Mouse (Mus musculus) myocyte (in vitro differentiated cells): ENCODE results near the gene Itgb1bp2. TPM values are rescaled to one million over a fixed set of nuclear protein-coding genes. Genes with fewer than 3 reads are reported as not detected.

Source experiments
- H3K27me3 ChIP-seq: one replicate; pipeline ENCODE4 v1.6.1; 2011; ENCODE audit not compliant: control insufficient read depth, insufficient read depth, insufficient read length
- H3K36me3 ChIP-seq: one replicate; pipeline ENCODE4 v1.6.1; 2011; ENCODE audit not compliant: control insufficient read depth, insufficient read depth
- H3K4me2 ChIP-seq: one replicate; pipeline ENCODE4 v1.6.1; 2011; ENCODE audit warnings: low read depth, control low read depth
- H3K4me3 ChIP-seq: one replicate; pipeline ENCODE4 v1.5.1; 2011; ENCODE audit warnings: mild to moderate bottlenecking, control low read depth, moderate library complexity
- H3K79me2 ChIP-seq: one replicate; pipeline ENCODE4 v1.6.1; 2011; ENCODE audit not compliant: control insufficient read depth, insufficient read depth
- H3ac ChIP-seq: one replicate; pipeline ENCODE4 v1.6.1; 2011; ENCODE audit not compliant: control insufficient read depth, insufficient read length
- CEBPB ChIP-seq: IDR thresholded peaks from 2 replicates; pipeline ENCODE4 v1.6.1; 2011; ENCODE audit warnings: mild to moderate bottlenecking, moderate library complexity; ENCODE audit not compliant: poor library complexity, insufficient read depth, severe bottlenecking
- E2F4 ChIP-seq: IDR thresholded peaks from one replicate; pipeline ENCODE4 v1.6.1; 2011; ENCODE audit warnings: mild to moderate bottlenecking, control low read depth, moderate library complexity; ENCODE audit not compliant: insufficient read depth
- MAX ChIP-seq: IDR thresholded peaks from one replicate; pipeline ENCODE4 v1.6.1; 2011; ENCODE audit warnings: low read depth, mild to moderate bottlenecking, control low read depth
- MYOD1 ChIP-seq, 3 experiments: IDR thresholded peaks; one replicate each; pipeline ENCODE4 v1.6.1; 2011; ENCODE audit warnings: control low read depth in 2 of 3, low read depth in 2 of 3, mild to moderate bottlenecking in 2 of 3, moderate library complexity in 1 of 3; ENCODE audit not compliant: insufficient read length in 2 of 3, control insufficient read depth in 1 of 3
- MYOG ChIP-seq, 3 experiments: IDR thresholded peaks; one replicate each; pipeline ENCODE4 v1.6.1; 2011; ENCODE audit warnings: control low read depth in 2 of 3, low read depth in 2 of 3, mild to moderate bottlenecking in 2 of 3; ENCODE audit not compliant: insufficient read length in 2 of 3, control insufficient read depth in 1 of 3, insufficient read depth in 1 of 3
- POLR2A ChIP-seq: IDR thresholded peaks from one replicate; pipeline ENCODE4 v1.6.1; 2011; ENCODE audit warnings: low read depth, mild to moderate bottlenecking, control low read depth, moderate library complexity; ENCODE audit not compliant: insufficient read length
- POLR2AphosphoS2 ChIP-seq: IDR thresholded peaks from one replicate; pipeline ENCODE4 v1.6.1; 2011; ENCODE audit warnings: low read depth, control low read depth; ENCODE audit not compliant: insufficient read length
- REST ChIP-seq: IDR thresholded peaks from one replicate; pipeline ENCODE4 v1.6.1; 2011; ENCODE audit warnings: mild to moderate bottlenecking, control low read depth, moderate library complexity; ENCODE audit not compliant: insufficient read depth, insufficient read length
- SRF ChIP-seq: IDR thresholded peaks from one replicate; pipeline ENCODE4 v1.6.1; 2011; ENCODE audit warnings: low read depth; ENCODE audit not compliant: control insufficient read depth, insufficient read length
- TCF12 ChIP-seq: IDR thresholded peaks from one replicate; pipeline ENCODE4 v1.6.1; 2011; ENCODE audit warnings: mild to moderate bottlenecking, control low read depth; ENCODE audit not compliant: poor library complexity, insufficient read depth, severe bottlenecking
- TCF3 ChIP-seq: IDR thresholded peaks from one replicate; pipeline ENCODE4 v1.6.1; 2011; ENCODE audit warnings: low read depth, control low read depth; ENCODE audit not compliant: insufficient read length
- USF1 ChIP-seq: IDR thresholded peaks from one replicate; pipeline ENCODE4 v1.6.1; 2011; ENCODE audit warnings: low read depth, mild to moderate bottlenecking, control low read depth, moderate library complexity
- polyA plus RNA-seq: library from polyadenylated mRNA; unstranded; fragments of >200 nt; fragmentation: generic; extraction: Trizol; gene quantifications from one replicate; pipeline ENCODE4 v1.2.1, GENCODE M21; 2012; ENCODE audit warnings: missing spikeins

Itgb1bp2 gene
- polyA plus RNA-seq, result 114 TPM

DNA sequence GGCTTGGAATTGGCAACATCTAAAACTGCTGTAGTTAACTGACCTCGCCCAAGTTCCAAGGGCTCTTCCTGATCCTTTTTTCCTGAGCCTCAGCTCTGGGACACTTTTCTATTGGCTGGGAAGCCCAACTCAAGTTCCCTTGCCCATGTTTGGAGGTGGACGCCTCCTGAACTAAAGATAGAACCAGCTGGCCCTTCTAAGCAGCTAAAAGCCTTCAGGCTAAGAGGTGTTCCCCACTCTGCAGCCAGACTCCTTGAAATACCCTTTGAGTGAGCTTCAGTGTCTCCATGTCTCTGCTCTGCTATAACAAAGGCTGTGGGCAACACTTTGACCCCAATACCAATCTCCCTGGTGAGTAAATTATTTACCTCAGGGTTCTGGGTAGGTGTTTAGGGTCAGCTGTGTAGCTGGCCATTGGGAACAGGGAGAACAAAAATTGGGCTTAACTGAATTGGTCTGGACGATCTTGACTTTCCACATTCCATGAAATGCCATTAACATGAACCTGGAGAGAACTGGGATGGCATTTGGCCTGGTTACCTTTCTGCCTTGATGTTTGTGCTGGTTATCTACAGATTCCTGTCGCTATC lies at the start of gene Itgb1bp2:
Itgb1bp2 (plus strand) TSS at position 203 of the 590 bp plus-strand sequence.
- H3K4me3 ChIP-seq, result peak within 1 kb of the TSS; percentile 20
- H3ac ChIP-seq, result no peak within 1 kb of the TSS
- peaks cover 5% of the 10 kb centered on the region for H3K79me2 ChIP-seq
- peaks cover 32% of the 10 kb centered on the region for H3K36me3 ChIP-seq
- TF ChIP-seq TCF12 (no peak), POLR2A (peak; percentile 19), POLR2AphosphoS2 (peak; percentile 10), SRF (peak; percentile 50), TCF3 (no peak), MYOG (IDR thresholded peaks at IDR 0.05; ENCODE audit: control insufficient read depth in 1 of 3, insufficient read depth in 1 of 3, insufficient read length in 2 of 3, low read depth in 2 of 3) (no peak), E2F4 (no peak)
- H3K4me2 ChIP-seq, result peak within 1 kb of the TSS; percentile 59
- no peaks in the 10 kb centered on the region for H3K27me3 ChIP-seq

- Histone ChIP-seq H3K27me3 (no peaks in the 10 kb centered on the region), H3K79me2 (no peaks in the 10 kb centered on the region), H3K4me2 (peak overlapping the region; percentile 58), H3K36me3 (no peaks in the 10 kb centered on the region), H3K4me3 (peak overlapping the region; percentile 73), H3ac (peak overlapping the region; percentile 81)
- TF ChIP-seq CEBPB (no peak), MYOG (IDR thresholded peaks at IDR 0.05; ENCODE audit: control insufficient read depth in 1 of 3, insufficient read depth in 1 of 3, insufficient read length in 2 of 3, low read depth in 2 of 3) (no peak), REST (no peak), POLR2A (no peak), TCF3 (no peak), MYOD1 (IDR thresholded peaks at IDR 0.05; ENCODE audit: control insufficient read depth in 1 of 3, insufficient read length in 2 of 3, low read depth in 2 of 3) (no peak), TCF12 (no peak), SRF (no peak)
Measured at GRCm38 (mm10) chrX:101418946-101419724, 29.8 kb upstream of the Itgb1bp2 start.

- Histone ChIP-seq H3K4me2 (peak overlapping the region; percentile 66), H3K27me3 (no peaks in the 10 kb centered on the region), H3ac (peak overlapping the region; percentile 81), H3K4me3 (peak overlapping the region; percentile 73), H3K36me3 (no peaks in the 10 kb centered on the region), H3K79me2 (no peaks in the 10 kb centered on the region)
- peak; percentile 20 for TF ChIP-seq E2F4
- TF ChIP-seq MAX, result no peak
- TF ChIP-seq MYOD1 (IDR thresholded peaks at IDR 0.05; ENCODE audit: control insufficient read depth in 1 of 3, insufficient read length in 2 of 3, low read depth in 2 of 3), result no peak
- TF ChIP-seq POLR2A, result peak; percentile 42
Measured at GRCm38 (mm10) chrX:101419725-101420699, 28.9 kb upstream of the Itgb1bp2 start.

GRCm38 (mm10) chrX:101420700-101421095 lies 28.2 kb upstream of the Itgb1bp2 start, which contains the start of gene Zmym3:
TSS of gene Zmym3 (minus strand) at chrX:101420849.
- H3K36me3 ChIP-seq, result no peaks in the 10 kb centered on the region
- no peaks in the 10 kb centered on the region for H3K79me2 ChIP-seq
- no peak for TF ChIP-seq REST
- TF ChIP-seq E2F4, result no peak
- no peak for TF ChIP-seq POLR2A
- no peak for TF ChIP-seq CEBPB
- no peak for TF ChIP-seq MYOD1 (IDR thresholded peaks at IDR 0.05; ENCODE audit: control insufficient read depth in 1 of 3, insufficient read length in 2 of 3, low read depth in 2 of 3)
- TF ChIP-seq TCF12, result no peak
- H3K27me3 ChIP-seq, result no peaks in the 10 kb centered on the region
- H3ac ChIP-seq, result peak within 1 kb of the TSS; percentile 81
- H3K4me2 ChIP-seq, result peak within 1 kb of the TSS; percentile 66
- H3K4me3 ChIP-seq, result peak within 1 kb of the TSS; percentile 73

DNA sequence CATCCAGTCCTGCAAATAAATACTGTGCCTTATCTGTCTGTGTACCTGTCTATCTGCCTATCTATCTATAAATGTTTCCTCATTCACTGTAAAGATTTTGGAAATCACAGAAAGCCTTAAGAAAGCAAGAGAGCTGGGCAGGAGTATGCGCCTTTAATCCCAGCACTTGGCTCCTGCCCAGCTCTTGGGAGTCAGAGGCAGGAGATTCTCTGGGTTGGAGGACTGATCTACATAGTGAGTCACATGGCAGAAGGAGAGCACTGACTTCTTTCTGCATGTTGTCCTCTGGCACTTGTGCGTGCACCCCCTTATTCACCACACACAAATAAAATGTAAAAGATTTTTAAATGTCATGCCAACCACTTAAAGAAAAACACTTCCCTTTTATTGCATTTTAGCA lies 25.4 kb upstream of the Itgb1bp2 start:
- TF ChIP-seq MAX (no peak), SRF (no peak), CEBPB (no peak), TCF12 (no peak), POLR2A (no peak), TCF3 (no peak), USF1 (no peak), MYOD1 (IDR thresholded peaks at IDR 0.05; ENCODE audit: control insufficient read depth in 1 of 3, insufficient read length in 2 of 3, low read depth in 2 of 3) (no peak), MYOG (IDR thresholded peaks at IDR 0.05; ENCODE audit: control insufficient read depth in 1 of 3, insufficient read depth in 1 of 3, insufficient read length in 2 of 3, low read depth in 2 of 3) (no peak), E2F4 (no peak), POLR2AphosphoS2 (no peak), REST (no peak)
- Histone ChIP-seq H3K36me3 (no peaks in the 10 kb centered on the region), H3K4me3 (no peak overlapping the region), H3K27me3 (no peaks in the 10 kb centered on the region), H3ac (no peak overlapping the region), H3K4me2 (no peak overlapping the region), H3K79me2 (no peaks in the 10 kb centered on the region)
